Mouse (Mus musculus) mature B cell (primary cell): ENCODE results near the gene Unc93a2.
"Not testable (repeated sequence)": the region's sequence is repeated elsewhere in the genome, so short reads cannot be mapped to it uniquely, and the experiment has no call there.

Experiments
- in situ Hi-C: fragments of 300-500 bp; cut with MboI; formaldehyde crosslinking; loops from 2 replicates; pipeline ENCODE4 v1.14.3; 2019

The Unc93a2 gene

DNA sequence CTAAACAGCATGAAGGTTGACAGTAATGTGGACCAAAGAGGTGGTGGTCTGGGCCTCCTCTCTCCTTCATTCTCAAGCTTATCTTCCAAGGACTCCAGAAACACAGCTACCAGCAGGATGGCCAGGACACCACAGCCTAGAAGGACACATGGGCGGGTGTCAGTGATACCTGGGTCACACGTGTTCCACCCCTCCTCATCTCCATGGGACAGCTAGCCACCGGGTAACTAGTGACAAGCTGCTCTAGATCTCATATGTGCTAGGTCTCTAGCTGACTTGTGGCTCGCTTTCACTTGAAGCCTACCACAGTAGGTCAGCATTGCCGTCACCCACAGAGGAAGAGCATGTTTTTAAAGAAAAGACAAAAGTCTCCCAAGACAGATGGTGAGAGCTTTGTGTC lies 13.4 kb downstream of the Unc93a2 start, which contains the start of gene Gm49630:
Gene Gm49630 (minus strand): TSS at position 101 of the 400 bp plus-strand sequence.
- in situ Hi-C loops: not testable (repeated sequence)

GRCm38 (mm10) chr17:7369401-7369800 lies 15.9 kb downstream of the Unc93a2 start:
- in situ Hi-C loops: not testable (repeated sequence)

GRCm38 (mm10) chr17:7366676-7367374 lies 18.4 kb downstream of the Unc93a2 start:
- in situ Hi-C loops: not testable (repeated sequence)

DNA sequence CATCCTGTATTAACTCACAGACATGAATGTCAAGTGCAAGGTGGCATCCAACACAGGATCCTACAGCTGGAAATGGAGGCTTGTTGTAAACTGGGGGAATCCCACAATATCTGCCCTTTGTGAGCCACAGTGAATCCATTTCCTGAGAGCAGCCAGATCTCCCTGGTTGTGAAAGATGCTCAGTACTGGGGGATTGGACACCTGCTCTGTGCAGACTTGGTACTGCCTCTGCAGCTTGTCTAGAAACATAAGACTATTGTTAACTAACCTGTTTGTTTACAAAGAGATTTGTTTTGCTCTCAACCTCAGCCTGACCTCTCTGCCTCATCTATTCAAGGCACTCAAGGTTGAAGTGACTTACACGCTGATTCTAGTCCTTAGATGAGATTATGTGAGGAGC lies 19.0 kb downstream of the Unc93a2 start:
- in situ Hi-C loops: not testable (repeated sequence)

- in situ Hi-C loops: not testable (repeated sequence)
Observed at GRCm38 (mm10) chr17:7365615-7366014, 19.6 kb downstream of the Unc93a2 start.

- in situ Hi-C loops: not testable (repeated sequence)
Observed at GRCm38 (mm10) chr17:7360749-7361465, 24.4 kb downstream of the Unc93a2 start.

DNA sequence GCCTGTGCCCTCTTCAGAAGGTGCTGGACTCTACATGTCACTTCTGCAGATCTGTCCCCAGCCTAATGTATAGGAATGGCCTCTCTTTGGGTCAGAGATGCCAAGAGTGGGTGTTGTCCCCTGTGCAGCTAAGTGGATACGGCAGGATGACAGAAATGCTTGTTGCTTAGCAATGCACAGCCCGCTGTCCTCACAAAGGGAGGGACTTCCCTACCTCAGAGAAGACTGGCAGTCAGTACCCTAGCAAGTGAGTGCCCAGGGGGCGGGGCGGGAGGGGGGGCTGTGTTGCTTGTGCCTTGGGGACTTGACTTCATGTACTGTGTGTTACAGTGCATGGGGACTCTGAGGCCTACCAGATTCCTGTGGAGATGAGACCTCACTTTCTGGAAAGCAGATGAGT lies 25.5 kb downstream of the Unc93a2 start:
- in situ Hi-C loops: not testable (repeated sequence)

GRCm38 (mm10) chr17:7352596-7352995 lies 32.7 kb downstream of the Unc93a2 start, which contains the start of gene Ttll2:
Gene Ttll2 (minus strand): TSS chr17:7352696.
- in situ Hi-C loops: not testable (repeated sequence)

GRCm38 (mm10) chr17:7348765-7349164 lies 36.5 kb downstream of the Unc93a2 start:
- in situ Hi-C loops: not testable (repeated sequence)

GRCm38 (mm10) chr17:7337381-7337780 lies 47.9 kb downstream of the Unc93a2 start:
- in situ Hi-C loops: not testable (repeated sequence)

- in situ Hi-C loops: not testable (repeated sequence)
Observed at GRCm38 (mm10) chr17:7332745-7333144, 52.5 kb downstream of the Unc93a2 start.

GRCm38 (mm10) chr17:7326415-7326814 lies 58.8 kb downstream of the Unc93a2 start:
- in situ Hi-C loops: not testable (repeated sequence)

DNA sequence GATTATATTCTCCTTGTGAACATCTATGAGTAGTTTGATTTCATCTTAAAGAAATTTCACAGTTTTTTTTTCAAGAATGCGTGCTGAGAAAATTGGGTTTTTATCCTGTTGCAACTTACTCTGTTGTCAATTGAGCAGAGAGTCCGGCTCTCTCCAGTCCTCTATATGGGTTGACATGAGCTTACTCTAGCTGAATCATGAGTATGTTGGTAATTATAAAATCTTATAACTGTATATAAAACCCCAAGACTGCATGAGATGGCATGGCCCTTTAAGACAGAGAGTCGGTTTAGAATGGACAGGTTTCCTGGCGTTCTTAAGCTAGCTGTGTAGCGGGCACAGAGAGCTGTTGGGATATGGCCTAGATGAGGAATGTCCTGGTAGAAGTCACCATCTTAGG lies 60.9 kb downstream of the Unc93a2 start, which contains the start of gene Tcp10a:
Gene Tcp10a (plus strand): TSS at position 301 of the 400 bp plus-strand sequence.
- in situ Hi-C loops: not testable (repeated sequence)

DNA sequence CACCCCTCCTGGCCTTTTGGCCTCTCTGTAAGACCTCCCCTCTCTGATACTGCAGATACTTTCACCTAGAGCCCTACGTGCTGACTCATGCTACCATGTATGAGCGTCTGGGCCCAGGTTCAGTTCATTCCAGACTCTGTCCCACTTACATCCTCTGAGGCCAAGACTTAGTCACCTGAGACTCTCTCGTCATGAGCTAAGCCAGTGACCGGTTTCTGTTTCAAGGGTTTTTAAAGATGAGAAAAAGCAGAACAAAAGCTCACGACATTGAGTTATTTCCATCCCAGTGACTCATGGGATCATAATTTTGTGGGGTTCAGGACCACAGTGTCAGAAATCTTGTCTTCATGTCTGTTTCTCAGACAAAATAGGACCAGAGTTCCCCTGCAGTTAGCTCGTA lies 65.5 kb downstream of the Unc93a2 start:
- in situ Hi-C loops: not testable (repeated sequence)

DNA sequence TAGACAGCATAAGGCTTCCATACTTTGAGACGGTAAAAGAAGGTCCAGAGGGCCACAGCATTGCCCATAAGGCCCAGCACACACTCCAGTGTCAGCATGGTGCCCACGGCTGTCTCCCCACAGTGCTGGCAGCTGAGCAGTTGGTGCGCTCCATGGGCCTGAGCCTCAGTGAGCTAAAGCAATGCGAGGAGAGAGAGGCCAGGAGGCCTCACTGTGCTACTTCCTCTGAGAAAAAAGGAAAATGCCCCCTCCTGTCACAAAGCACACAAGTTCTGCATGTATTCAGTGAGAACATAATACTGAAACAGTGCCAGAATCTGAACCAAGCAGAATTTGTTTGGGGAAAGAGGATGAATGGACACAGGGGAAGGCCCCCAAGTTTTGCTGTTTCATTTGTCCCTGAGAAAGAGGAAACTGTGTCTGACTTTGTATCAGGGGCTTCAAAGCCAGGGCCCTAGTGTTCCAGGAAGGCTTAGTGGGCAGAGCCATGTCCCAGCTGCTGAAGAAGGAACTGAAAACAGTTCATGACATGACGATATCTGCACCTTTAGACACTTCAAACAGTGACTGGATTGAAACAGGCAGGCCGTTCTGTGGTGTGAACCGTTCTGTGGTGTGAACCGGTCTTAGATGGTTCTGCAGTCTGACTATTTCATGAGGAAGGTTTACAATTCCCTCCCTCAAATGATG lies 69.4 kb downstream of the Unc93a2 start:
- in situ Hi-C loops: not testable (repeated sequence)
